Mouse (Mus musculus): ENCODE data around the gene Rnf224.
"Not testable (repeated sequence)": the region's sequence is repeated elsewhere in the genome, so short reads cannot be mapped to it uniquely, and the experiment has no call there.

Gene Rnf224

DNA sequence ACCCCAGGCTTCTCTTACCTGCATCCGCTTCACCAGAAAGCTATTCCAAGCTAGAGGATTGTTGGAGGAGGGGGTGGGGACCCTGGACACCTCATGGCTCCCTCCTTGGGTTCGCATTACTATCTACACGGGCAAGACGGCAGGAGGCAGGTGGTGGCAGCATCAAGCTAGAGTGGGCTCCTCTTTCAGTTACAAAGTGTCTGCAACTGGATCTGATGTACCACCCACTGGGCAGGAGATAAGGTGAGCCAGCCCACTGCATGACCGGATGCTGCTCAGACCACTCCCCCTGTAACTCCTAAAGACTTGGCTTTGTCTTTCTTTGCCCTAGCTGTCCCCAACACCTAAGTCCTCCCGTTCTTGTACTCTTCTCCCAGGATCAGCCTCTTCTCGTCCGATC lies at the start of gene Rnf224:
Rnf224 (minus strand) TSS at position 174 of the 400 bp plus-strand sequence.
- DNase-seq (ENCODE audit: low read depth, low spot score) = no peak

DNA sequence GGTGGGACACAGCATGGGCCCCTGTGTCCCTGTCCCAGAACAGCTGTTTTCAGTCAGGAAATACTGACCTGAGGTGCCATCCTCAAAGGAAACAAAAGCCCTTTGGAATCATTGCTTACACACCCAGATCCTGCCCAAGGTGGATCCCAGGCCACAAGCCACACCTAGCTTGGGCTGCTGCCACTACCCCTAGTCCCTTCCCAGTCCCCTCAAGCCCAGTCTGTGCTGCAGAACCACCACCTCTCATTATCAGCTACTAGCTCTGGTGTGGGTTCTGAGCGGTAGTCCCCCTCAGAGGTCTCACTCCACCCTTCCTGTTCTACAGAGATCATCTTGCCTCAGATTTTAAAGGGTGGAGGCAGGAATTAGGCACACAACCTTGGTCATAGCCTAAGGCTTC lies 49.7 kb upstream of the Rnf224 start:
- DNase-seq (ENCODE audit: low read depth, low spot score) = no peak

DNA sequence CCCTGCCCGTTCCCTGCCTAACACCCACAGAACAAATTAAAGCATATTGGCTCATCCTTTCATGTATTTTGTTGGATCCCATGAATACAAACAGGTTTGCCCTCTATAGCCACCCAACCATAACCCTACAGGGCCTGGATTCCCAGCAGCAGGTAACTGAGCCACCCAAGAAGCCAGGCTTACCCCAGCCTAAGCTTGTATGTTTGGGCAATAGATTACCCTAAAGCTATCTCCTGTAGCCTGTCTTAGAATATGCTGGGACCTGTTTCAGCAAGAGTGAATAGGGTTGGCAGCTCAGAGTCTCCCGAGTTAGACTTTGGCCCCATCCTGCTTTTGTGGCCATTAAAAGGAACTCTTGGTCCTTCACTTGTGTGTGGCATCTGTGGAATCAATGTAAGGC lies 49.0 kb upstream of the Rnf224 start:
- DNase-seq (ENCODE audit: low read depth, low spot score) = no peak

DNA sequence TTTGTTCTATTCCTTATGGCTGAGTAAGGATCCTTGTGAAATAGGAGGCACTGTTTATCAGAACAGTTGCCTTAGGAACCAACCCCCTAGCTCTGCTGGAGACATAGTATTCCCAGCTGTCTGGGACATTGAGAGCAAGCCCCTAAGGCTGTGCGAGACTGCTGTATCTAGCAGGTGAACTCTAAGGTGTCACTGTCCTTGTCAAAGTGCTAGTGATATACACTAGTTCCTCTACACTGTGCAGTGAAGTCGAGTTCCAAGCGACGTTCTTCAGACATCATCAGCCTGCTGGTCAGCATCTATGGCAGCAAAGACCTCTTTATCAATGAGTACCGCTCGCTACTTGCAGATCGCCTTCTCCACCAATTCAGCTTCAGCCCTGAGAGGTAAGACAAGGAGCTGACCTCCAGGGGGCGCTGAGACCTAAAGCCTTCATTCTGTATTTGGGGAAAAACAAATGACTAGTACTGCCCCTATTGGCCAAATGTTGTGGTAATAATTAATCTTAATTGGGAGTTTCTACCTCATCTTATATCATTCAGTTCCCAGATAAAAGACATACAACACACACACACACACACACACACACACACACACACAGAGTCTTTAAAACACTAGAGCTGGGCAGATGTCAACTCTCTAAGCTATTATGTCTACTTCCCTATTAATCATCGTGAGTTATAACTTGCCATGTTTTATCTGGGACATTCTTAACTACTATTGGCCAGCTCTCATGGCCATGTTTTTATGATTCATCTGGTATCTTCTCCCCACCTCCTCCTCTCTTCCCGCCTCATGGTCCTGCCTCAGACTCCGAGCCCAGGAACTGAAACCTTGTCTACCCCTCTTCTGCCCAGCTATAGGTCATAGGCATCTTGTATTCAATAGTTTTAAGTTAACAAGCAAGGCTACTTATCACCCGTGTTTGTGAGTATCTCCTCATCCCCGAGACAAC lies 42.6 kb upstream of the Rnf224 start:
- no peak for DNase-seq (ENCODE audit: low read depth, low spot score)

DNA sequence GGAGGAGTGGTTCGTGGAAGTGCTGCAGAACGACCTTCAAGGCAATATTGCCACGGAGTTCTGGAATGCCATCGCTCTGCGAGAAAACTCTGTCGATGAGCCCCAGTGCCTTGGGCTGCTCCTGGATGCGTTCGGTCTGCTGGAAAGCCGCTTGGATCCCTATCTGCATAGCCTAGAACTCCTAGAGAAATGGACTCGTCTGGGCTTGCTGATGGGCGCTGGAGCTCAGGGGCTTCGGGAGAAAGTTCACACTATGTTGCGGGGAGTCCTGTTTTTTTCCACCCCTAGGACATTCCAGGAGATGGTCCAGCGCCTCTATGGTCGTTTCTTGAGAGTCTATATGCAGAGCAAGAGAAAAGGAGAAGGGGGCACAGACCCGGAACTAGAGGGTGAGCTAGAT lies 36.4 kb upstream of the Rnf224 start:
- DNase-seq (ENCODE audit: low read depth, low spot score) = no peak

DNA sequence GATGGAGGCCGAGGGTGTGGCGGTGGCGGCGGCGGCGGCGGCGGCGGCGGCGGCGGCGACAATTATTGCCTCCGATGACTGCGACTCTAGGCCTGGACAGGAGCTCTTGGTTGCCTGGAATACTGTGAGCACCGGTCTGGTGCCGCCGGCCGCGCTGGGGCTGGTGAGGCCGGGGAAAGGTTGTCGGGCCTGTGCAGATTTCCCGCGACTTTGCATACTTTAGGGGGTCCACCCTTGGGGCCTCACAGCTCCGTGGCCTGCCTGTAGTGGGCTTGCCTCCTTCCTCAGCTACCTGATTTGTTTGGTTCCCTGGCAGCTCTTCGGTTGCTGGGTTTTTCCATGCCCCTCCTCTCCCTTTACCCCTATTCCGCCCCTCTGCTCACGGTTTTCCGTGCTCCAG lies 35.9 kb upstream of the Rnf224 start:
- no peak for DNase-seq (ENCODE audit: low read depth, low spot score)

DNA sequence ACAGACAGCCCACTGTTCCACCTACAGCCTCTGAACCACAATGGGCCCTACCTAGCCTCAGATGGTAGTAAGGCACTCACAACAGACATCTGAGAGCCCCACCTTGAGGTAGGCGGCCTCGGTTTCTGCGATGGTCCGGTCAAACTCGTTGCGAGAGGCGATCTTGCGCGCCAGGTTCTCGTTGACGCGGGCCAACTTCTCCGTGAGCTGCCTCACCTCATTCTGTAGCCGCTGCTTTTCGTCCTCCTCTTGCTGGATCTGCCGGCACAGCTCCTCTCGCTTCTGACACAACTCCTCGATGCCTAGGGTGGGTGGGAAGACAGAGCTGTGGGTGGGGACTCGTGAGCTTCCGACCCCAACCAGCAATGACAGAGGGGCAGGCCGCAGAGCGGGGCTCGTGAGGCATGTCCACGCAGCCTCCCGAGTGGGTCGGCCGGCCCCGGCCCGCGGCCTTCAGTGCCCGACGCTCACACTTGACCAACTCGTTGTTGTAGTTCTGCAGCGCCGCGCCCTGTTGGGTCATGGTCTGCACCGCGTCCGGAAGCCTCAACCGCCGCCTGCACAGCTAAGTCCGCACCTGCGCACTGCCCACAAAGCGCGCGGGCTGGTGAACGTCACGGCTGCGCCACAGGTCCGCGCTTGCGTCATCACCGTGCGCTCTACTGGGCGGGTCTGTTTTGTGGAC lies 35.4 kb upstream of the Rnf224 start, which contains the start of the genes Ssna1 and Anapc2:
Ssna1 (minus strand) TSS at position 612 of the 685 bp plus-strand sequence.
Anapc2 (plus strand) TSS at position 652 of the 685 bp plus-strand sequence.
- peak; percentile 96 for DNase-seq (ENCODE audit: low read depth, low spot score)

DNA sequence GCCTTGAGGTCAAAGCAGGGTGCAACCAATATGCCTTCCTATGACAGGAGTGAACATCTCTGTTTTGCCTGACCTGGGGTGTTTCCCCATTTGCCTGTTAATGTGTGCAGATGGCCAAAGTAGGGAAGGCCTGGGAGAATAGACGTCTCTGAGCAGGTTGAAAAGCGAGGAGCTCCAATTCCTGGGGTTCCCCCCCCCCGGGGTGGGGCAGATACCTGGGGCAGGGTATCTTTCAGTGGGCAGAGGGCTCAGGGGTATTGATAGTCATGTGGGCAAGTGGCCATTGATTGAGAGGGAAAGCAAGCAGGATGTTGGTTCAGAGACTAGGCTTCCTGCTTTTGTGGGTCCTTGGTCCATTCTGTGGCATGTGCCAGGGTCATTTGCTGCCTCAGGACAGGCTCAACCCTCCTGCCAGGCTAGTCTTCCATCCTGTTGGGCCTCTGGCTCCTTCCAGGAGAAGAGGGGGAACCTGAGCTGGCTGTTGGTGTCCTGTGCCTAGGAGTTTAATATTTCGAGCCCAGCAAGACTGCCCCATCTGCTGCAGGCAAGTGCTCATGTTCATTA lies 31.2 kb upstream of the Rnf224 start:
- no peak for DNase-seq (ENCODE audit: low read depth, low spot score)

DNA sequence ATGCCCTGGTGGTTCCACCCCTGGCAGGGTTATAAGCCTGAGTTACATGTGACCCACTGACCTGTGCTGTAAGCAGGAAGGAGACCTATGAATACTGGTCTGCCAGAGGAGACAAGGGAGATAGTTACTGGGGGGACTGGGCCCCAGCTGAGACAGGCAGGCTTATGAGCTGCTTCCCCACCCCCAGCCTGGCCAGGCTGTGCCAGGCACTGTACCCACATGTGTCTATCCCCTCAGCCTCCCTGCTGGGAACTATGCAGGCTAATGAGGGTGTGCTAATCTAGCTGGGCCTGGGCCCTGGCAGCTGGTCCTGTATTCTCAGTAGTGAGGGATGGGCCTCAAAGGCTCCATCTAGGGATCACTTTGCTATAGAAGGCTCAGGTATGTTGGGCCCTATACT lies 30.7 kb upstream of the Rnf224 start:
- DNase-seq (ENCODE audit: low read depth, low spot score) = no peak

DNA sequence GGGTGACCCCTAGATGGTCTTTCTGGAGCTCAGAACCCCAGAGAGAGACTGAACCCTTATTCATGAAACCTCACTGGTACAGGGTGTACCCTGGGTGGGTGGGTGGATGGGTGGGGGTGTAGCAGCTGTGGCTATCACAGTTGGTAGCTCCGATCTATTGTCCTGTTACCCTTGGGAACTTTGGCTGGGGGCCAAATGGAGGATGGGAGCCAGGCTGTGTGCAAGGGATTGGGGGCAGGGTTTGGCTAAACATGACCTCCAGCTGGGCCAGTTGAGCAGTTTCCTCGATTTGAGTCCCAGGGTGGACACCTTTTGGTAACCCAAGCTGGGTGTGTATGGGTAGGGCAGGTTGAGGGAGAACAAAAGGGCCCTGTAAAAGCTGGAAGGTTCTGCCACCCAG lies 30.1 kb upstream of the Rnf224 start:
- no peak for DNase-seq (ENCODE audit: low read depth, low spot score)

DNA sequence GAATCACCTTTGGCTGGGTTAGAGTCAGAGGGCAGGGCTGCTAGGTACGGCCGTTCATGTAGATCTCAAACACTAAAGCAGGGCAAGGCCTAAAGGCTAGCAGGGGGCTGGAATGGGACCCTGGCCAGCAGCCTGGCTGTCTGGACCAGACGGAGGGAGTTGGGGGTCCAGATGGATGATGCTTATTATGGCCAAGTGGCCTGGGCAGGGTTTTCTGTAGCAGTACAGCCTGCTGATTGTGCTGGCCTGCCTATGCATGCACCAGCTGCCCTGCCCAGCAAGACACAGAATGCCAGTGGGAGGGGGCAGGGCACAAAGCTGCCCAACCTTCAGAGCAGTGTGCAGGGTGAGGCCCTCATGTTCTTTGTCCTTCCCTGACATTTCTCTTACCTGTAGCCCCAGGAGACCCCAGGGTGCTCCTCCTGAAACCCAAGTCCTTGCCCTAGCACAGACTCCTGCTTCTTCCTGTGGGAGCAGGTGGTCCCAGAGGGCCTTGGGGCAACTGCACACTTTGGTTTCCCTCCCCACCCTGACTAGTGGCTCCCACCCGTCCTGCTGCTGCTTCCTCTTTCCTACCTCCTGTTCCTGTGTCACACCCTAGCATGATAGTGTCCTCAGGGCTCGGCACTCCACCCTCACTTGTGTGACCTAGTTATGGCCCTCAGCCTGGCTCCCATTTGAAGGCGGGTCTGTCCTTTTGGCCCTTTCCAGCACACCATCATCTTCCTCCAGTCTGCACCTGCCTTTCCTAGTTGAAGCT lies 29.5 kb upstream of the Rnf224 start:
- DNase-seq (ENCODE audit: low read depth, low spot score) = no peak

DNA sequence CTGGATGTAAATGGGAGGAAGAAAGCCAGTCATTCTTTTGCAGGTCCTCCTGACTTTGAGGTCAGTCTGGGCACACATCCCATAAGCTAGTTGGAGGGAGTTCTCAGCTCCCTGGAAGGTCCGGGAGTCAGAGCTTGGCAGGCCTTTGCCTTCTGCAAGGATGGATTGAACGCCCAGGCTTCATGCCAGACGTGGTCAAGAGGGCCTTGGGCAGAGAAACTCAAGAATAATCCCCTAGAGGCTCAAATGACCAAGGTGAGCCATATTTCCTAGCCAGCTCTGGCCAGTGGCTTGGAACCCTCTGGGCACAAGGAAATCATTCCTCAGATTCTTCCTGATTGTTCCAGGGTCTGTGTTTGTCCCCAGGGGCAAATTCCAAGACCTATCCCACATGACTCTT lies 28.3 kb upstream of the Rnf224 start:
- DNase-seq (ENCODE audit: low read depth, low spot score) = no peak

DNA sequence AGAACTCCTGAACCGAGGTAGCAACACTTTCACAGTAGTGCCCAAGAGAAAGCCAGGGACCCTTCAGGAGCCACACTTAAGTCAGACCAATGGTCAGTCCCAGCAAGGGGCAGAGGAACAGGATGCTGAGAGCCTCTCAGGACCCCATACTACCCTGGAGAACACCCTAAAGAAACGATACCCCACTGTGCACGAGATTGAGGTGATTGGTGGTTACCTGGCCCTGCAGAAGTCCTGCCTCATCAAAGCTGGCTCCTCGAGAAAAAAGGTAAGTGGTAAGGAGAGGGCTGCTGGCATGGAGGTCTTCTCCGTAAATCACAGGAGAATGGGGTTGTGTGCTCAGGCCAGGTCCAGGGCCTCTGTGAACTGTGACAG lies 27.7 kb upstream of the Rnf224 start:
- no peak for DNase-seq (ENCODE audit: low read depth, low spot score)

DNA sequence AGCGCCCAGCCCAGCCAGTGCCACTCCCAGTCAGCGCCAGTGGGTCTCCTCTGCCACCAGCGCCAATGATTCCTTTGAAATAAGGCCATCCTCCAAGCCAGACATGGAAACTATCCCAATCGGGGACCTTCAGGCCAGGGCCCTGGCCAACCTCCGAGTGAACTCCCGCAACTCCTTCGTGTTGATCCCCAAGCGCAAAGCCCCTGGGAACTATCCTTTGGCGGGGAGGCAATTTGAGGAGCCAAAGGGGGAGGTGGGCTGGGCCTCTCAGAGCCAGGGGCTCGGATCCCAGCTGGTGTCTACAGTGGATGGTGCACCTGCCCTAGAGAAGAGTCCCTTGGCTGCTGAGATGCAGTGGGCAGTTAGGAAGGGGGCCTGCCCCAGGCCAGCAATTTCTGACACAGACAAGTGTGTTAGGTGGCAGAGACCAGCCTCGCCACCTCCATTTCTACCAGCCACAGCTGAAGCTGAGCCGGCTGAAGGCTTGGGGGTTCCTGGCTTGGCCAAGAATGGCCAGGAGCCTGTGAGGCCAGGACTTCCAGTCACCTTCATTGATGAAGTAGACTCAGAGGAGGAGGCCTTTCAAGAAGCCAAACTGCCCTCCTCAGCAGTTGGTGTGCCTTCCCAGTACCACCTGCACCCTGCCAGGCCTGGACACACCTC lies 27.2 kb upstream of the Rnf224 start:
- no peak for DNase-seq (ENCODE audit: low read depth, low spot score)

DNA sequence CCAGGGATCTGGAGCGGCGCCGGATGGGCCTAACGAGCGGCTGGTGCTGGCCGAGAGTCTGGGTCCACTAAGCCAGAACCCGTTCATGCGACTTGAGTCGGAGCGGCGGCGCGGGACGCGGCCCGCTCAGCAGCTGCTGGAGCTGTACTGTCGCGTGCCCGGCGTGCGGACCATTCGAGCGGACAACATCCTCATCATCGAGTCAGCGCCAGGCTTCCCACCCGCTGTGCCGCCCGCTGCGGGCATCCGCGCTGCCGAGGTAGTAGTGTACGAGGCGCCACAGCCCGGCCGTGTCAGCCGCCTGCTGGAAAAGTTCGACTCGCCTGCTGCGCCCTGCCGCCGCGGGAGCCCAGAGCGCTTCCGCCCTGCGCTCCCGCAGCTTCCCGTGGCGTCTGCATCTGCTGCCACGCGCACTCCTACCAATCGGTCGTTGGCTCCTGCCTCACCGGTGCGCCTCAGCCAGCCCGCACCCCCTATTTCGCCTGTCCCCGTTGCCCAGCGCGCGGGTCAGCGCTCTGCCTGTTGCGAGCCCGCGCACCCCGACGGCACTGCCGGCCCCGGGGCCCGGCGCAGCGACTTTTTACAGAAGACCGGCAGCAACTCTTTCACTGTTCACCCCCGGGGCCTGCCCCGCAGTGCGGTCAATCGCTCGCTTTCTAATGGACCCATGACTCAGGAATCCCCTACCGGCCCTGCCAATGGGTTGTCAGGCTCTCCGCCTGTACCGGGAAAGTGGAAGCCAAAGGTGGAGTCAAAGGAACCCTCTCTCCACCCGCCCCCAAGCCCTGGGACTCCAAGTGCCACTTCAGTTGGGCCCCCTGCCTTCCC lies 26.4 kb upstream of the Rnf224 start:
- DNase-seq (ENCODE audit: low read depth, low spot score) = no peak

DNA sequence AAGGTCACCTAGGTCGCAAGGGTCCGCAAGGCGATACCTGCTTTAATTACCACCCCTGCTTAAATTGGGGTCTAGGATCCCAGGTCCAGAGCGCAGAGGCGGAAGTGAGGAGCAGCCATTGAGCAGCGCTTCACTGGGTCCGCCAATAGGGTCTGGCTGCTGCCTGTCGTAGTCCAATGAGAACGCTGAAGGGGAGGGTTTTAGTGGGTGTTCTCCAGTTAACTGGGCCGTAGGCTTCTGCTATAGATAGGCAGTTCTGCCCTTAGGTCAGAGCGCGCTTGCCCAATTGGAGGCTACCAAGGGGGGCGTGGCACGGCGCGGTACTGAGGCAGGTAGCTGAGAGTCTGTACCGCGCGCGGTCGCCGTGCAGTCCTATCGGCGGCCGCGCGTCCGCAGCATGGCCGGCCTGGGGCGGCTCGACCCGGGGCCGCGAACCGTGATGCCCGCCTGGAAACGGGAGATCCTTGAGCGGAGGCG lies 25.7 kb upstream of the Rnf224 start, which contains the start of gene Tprn:
Tprn (plus strand) TSS at position 328 of the 477 bp plus-strand sequence.
- peak; percentile 94 for DNase-seq (ENCODE audit: low read depth, low spot score)

DNA sequence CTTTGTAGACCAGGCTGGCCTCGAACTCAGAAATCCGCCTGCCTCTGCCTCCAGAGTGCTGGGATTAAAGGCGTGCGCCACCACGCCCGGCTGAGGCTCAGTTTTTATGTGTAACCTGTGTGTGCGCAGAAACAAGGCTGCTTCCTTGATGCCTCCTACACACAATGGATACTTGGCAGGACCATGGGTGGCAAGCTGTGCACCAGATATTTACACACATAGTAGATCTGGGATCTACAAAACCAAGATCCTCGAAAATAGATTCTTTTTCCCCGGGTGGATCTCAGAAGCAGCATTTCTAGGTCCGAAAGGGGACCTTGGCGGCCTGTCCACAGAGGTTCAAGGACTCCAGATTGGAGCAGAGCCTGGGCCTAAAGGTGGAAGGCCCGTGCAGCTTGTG lies 25.3 kb upstream of the Rnf224 start:
- no peak for DNase-seq (ENCODE audit: low read depth, low spot score)

DNA sequence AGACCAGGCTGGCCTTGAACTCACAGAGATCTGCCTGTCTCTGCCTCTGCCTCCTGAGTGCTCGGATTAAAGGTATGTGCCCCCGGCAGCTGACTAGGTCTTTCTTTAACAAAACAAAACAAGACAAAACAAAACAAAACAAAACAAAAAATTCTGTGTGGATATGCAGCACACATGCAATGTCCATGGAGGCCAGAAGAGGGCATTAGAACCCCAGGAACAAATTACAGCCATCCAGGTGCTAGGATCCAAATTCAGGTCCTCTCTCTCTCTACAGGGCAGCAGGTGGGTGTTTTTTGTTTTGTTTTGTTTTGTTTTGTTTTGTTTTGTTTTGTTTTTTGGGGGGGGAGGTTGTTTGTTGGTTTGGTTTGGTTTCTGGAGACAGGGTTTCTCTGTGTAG lies 22.3 kb upstream of the Rnf224 start:
- DNase-seq (ENCODE audit: low read depth, low spot score) = no peak

DNA sequence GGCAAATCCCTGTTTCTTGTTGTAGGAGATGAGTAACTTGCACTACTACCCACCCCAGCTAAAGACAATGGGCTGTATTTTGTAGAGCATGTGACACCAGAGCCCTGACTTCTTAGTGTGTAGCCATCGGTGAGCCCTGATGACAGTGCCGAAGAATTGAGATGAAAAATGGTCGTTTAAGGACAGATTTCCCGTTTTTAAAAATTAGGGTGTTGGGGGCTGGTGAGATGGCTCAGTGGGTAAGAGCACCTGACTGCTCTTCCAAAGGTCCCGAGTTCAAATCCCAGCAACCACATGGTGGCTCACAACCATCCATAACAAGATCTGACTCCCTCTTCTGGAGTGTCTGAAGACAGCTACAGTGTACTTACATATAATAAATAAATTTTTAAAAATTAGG lies 20.7 kb upstream of the Rnf224 start:
- not testable (repeated sequence) for DNase-seq (ENCODE audit: low read depth, low spot score)
